Mouse (Mus musculus): ENCODE data around the gene Adam22. TPM values are rescaled to one million over a fixed set of nuclear protein-coding genes. Genes with fewer than 3 reads are reported as not detected.

The Adam22 gene
- polyA plus RNA-seq, 1 experiment from 2014 or later: 0.40 TPM

GRCm38 (mm10) chr5:8146146-8146545 lies 221.8 kb downstream of the Adam22 start:
- no peaks in the 10 kb centered on the region for H3K4me1 ChIP-seq (ENCODE audit: control insufficient read depth, low read depth, low read length)
- WGBS (ENCODE audit: insufficient replicate concordance): 75% methylated on average over 2 of the region's 2 CpGs
- H3K27ac ChIP-seq (ENCODE audit: low read length): no peak overlapping the region
- no peaks in the 10 kb centered on the region for H3K27me3 ChIP-seq (ENCODE audit: control insufficient read depth, insufficient read depth, low read depth, low read length)
- H3K9me3 ChIP-seq (replicated peaks; ENCODE audit: control insufficient read depth, low read length): no peaks in the 10 kb centered on the region
- no peak for ATAC-seq (ENCODE audit: low read depth)
- no peaks in the 10 kb centered on the region for H3K36me3 ChIP-seq (ENCODE audit: control insufficient read depth, insufficient read depth)
- no peak overlapping the region for H3K4me3 ChIP-seq (ENCODE audit: low read depth, low read length)
- H3K9ac ChIP-seq (ENCODE audit: low read depth, low read length): no peak overlapping the region
- H3K4me2 ChIP-seq (ENCODE audit: low read depth, low read length): no peak overlapping the region

- Histone ChIP-seq H3K27me3 (ENCODE audit: control insufficient read depth, insufficient read depth, low read depth, low read length) (no peaks in the 10 kb centered on the region), H3K27ac (ENCODE audit: low read length) (no peak overlapping the region), H3K9ac (ENCODE audit: low read depth, low read length) (no peak overlapping the region), H3K9me3 (replicated peaks; ENCODE audit: control insufficient read depth, low read length) (no peaks in the 10 kb centered on the region), H3K4me3 (ENCODE audit: low read depth, low read length) (no peak overlapping the region), H3K36me3 (ENCODE audit: control insufficient read depth, insufficient read depth) (no peaks in the 10 kb centered on the region), H3K4me2 (ENCODE audit: low read depth, low read length) (no peak overlapping the region), H3K4me1 (ENCODE audit: control insufficient read depth, low read depth, low read length) (no peaks in the 10 kb centered on the region)
- WGBS (ENCODE audit: insufficient replicate concordance): 66% methylated on average over 5 of the region's 5 CpGs
- ATAC-seq (ENCODE audit: low read depth): no peak
Observed at GRCm38 (mm10) chr5:8145473-8145872, 222.5 kb downstream of the Adam22 start.

GRCm38 (mm10) chr5:8132546-8132945 lies 235.4 kb downstream of the Adam22 start:
- no peak for ATAC-seq (ENCODE audit: low read depth)
- H3K4me3 ChIP-seq (ENCODE audit: low read depth, low read length): no peak overlapping the region
- H3K9ac ChIP-seq (ENCODE audit: low read depth, low read length): no peak overlapping the region
- no peaks in the 10 kb centered on the region for H3K9me3 ChIP-seq (replicated peaks; ENCODE audit: control insufficient read depth, low read length)
- H3K4me2 ChIP-seq (ENCODE audit: low read depth, low read length): no peak overlapping the region
- no peaks in the 10 kb centered on the region for H3K4me1 ChIP-seq (ENCODE audit: control insufficient read depth, low read depth, low read length)
- H3K27ac ChIP-seq (ENCODE audit: low read length): no peak overlapping the region
- H3K27me3 ChIP-seq (ENCODE audit: control insufficient read depth, insufficient read depth, low read depth, low read length): no peaks in the 10 kb centered on the region
- WGBS (ENCODE audit: insufficient replicate concordance): 70% methylated on average over 5 of the region's 5 CpGs
- no peaks in the 10 kb centered on the region for H3K36me3 ChIP-seq (ENCODE audit: control insufficient read depth, insufficient read depth)

GRCm38 (mm10) chr5:8131918-8132317 lies 236.0 kb downstream of the Adam22 start:
- Histone ChIP-seq H3K9me3 (replicated peaks; ENCODE audit: control insufficient read depth, low read length) (no peaks in the 10 kb centered on the region), H3K27ac (ENCODE audit: low read length) (no peak overlapping the region), H3K36me3 (ENCODE audit: control insufficient read depth, insufficient read depth) (no peaks in the 10 kb centered on the region), H3K27me3 (ENCODE audit: control insufficient read depth, insufficient read depth, low read depth, low read length) (no peaks in the 10 kb centered on the region), H3K4me1 (ENCODE audit: control insufficient read depth, low read depth, low read length) (no peaks in the 10 kb centered on the region), H3K4me3 (ENCODE audit: low read depth, low read length) (no peak overlapping the region), H3K9ac (ENCODE audit: low read depth, low read length) (no peak overlapping the region), H3K4me2 (ENCODE audit: low read depth, low read length) (no peak overlapping the region)
- 63% methylated on average over 8 of the region's 8 CpGs for WGBS (ENCODE audit: insufficient replicate concordance)
- no peak for ATAC-seq (ENCODE audit: low read depth)

GRCm38 (mm10) chr5:8129750-8130149 lies 238.2 kb downstream of the Adam22 start:
- Histone ChIP-seq H3K4me3 (ENCODE audit: low read depth, low read length) (no peak overlapping the region), H3K27me3 (ENCODE audit: control insufficient read depth, insufficient read depth, low read depth, low read length) (no peaks in the 10 kb centered on the region), H3K9ac (ENCODE audit: low read depth, low read length) (no peak overlapping the region), H3K36me3 (ENCODE audit: control insufficient read depth, insufficient read depth) (no peaks in the 10 kb centered on the region), H3K27ac (ENCODE audit: low read length) (no peak overlapping the region), H3K9me3 (replicated peaks; ENCODE audit: control insufficient read depth, low read length) (no peaks in the 10 kb centered on the region), H3K4me2 (ENCODE audit: low read depth, low read length) (no peak overlapping the region), H3K4me1 (ENCODE audit: control insufficient read depth, low read depth, low read length) (no peaks in the 10 kb centered on the region)
- no peak for ATAC-seq (ENCODE audit: low read depth)
- WGBS (ENCODE audit: insufficient replicate concordance): 48% methylated on average over 2 of the region's 2 CpGs

GRCm38 (mm10) chr5:8120926-8121325 lies 247.0 kb downstream of the Adam22 start:
- H3K27ac ChIP-seq (ENCODE audit: low read length): no peak overlapping the region
- no peak overlapping the region for H3K4me3 ChIP-seq (ENCODE audit: low read depth, low read length)
- no peak overlapping the region for H3K9ac ChIP-seq (ENCODE audit: low read depth, low read length)
- H3K27me3 ChIP-seq (ENCODE audit: control insufficient read depth, insufficient read depth, low read depth, low read length): no peaks in the 10 kb centered on the region
- no peaks in the 10 kb centered on the region for H3K4me1 ChIP-seq (ENCODE audit: control insufficient read depth, low read depth, low read length)
- H3K9me3 ChIP-seq (replicated peaks; ENCODE audit: control insufficient read depth, low read length): no peaks in the 10 kb centered on the region
- H3K4me2 ChIP-seq (ENCODE audit: low read depth, low read length): no peak overlapping the region
- 58% methylated on average over 3 of the region's 3 CpGs for WGBS (ENCODE audit: insufficient replicate concordance)
- no peak for ATAC-seq (ENCODE audit: low read depth)
- H3K36me3 ChIP-seq (ENCODE audit: control insufficient read depth, insufficient read depth): no peaks in the 10 kb centered on the region

- H3K4me3 ChIP-seq (ENCODE audit: low read depth, low read length): no peak overlapping the region
- H3K9ac ChIP-seq (ENCODE audit: low read depth, low read length): no peak overlapping the region
- H3K36me3 ChIP-seq (ENCODE audit: control insufficient read depth, insufficient read depth): no peaks in the 10 kb centered on the region
- H3K4me1 ChIP-seq (ENCODE audit: control insufficient read depth, low read depth, low read length): no peaks in the 10 kb centered on the region
- ATAC-seq (ENCODE audit: low read depth): no peak
- WGBS (ENCODE audit: insufficient replicate concordance): 56% methylated on average over 2 of the region's 2 CpGs
- no peak overlapping the region for H3K4me2 ChIP-seq (ENCODE audit: low read depth, low read length)
- no peaks in the 10 kb centered on the region for H3K9me3 ChIP-seq (replicated peaks; ENCODE audit: control insufficient read depth, low read length)
- no peaks in the 10 kb centered on the region for H3K27me3 ChIP-seq (ENCODE audit: control insufficient read depth, insufficient read depth, low read depth, low read length)
- H3K27ac ChIP-seq (ENCODE audit: low read length): no peak overlapping the region
Observed at GRCm38 (mm10) chr5:8120087-8120486, 247.9 kb downstream of the Adam22 start.

GRCm38 (mm10) chr5:8116561-8117168 lies 251.3 kb downstream of the Adam22 start:
- Histone ChIP-seq H3K27ac (ENCODE audit: low read length) (no peak overlapping the region), H3K4me2 (ENCODE audit: low read depth, low read length) (no peak overlapping the region), H3K9ac (ENCODE audit: low read depth, low read length) (no peak overlapping the region), H3K4me1 (ENCODE audit: control insufficient read depth, low read depth, low read length) (no peaks in the 10 kb centered on the region), H3K9me3 (replicated peaks; ENCODE audit: control insufficient read depth, low read length) (no peaks in the 10 kb centered on the region), H3K36me3 (ENCODE audit: control insufficient read depth, insufficient read depth) (no peaks in the 10 kb centered on the region), H3K4me3 (ENCODE audit: low read depth, low read length) (no peak overlapping the region), H3K27me3 (ENCODE audit: control insufficient read depth, insufficient read depth, low read depth, low read length) (no peaks in the 10 kb centered on the region)
- 63% methylated on average over 5 of the region's 5 CpGs for WGBS (ENCODE audit: insufficient replicate concordance)
- ATAC-seq (ENCODE audit: low read depth): no peak

GRCm38 (mm10) chr5:8112246-8112645 lies 255.7 kb downstream of the Adam22 start:
- H3K4me3 ChIP-seq (ENCODE audit: low read depth, low read length): no peak overlapping the region
- WGBS (ENCODE audit: insufficient replicate concordance): 56% methylated on average over 5 of the region's 5 CpGs
- H3K4me1 ChIP-seq (ENCODE audit: control insufficient read depth, low read depth, low read length): no peaks in the 10 kb centered on the region
- no peaks in the 10 kb centered on the region for H3K9me3 ChIP-seq (replicated peaks; ENCODE audit: control insufficient read depth, low read length)
- H3K27ac ChIP-seq (ENCODE audit: low read length): no peak overlapping the region
- no peaks in the 10 kb centered on the region for H3K36me3 ChIP-seq (ENCODE audit: control insufficient read depth, insufficient read depth)
- H3K4me2 ChIP-seq (ENCODE audit: low read depth, low read length): no peak overlapping the region
- no peak overlapping the region for H3K9ac ChIP-seq (ENCODE audit: low read depth, low read length)
- no peaks in the 10 kb centered on the region for H3K27me3 ChIP-seq (ENCODE audit: control insufficient read depth, insufficient read depth, low read depth, low read length)
- no peak for ATAC-seq (ENCODE audit: low read depth)

Data from liver, embryonic 16.5 days (tissue).